Mouse (Mus musculus) lung, embryonic 14.5 days (tissue): ENCODE measurements at regions not wholly inside any gene's neighbourhood (a gene's known extent, or its start where the extent isn't known, plus 50 kb on each side); places are given as distances from the start of the nearest gene placed in this dataset.

Source experiments
- ATAC-seq: fragments of 200-750 bp; cut with Nextera tagmentation; 2 replicates; pipeline ENCODE4 v1.8.0; 2017; ENCODE audit warnings: mild to moderate bottlenecking, moderate TSS enrichment, moderate library complexity; ENCODE audit not compliant: insufficient read depth
- DNase-seq: peaks from one replicate; pipeline ENCODE4 v3.0.0-alpha.2; 2015
- H3K27ac ChIP-seq: fragments of 300-500 bp; sonication (generic); 2 replicates; pipeline ENCODE4 v1.5.1; 2014; ENCODE audit warnings: low read depth, mild to moderate bottlenecking, moderate library complexity
- H3K27me3 ChIP-seq: fragments of 300-500 bp; sonication (generic); 2 replicates; pipeline ENCODE4 v1.6.1; 2014; ENCODE audit warnings: low read length, control low read depth; ENCODE audit not compliant: insufficient read depth
- H3K36me3 ChIP-seq: fragments of 300-500 bp; sonication (generic); 2 replicates; pipeline ENCODE4 v1.6.1; 2014; ENCODE audit warnings: control low read depth; ENCODE audit not compliant: insufficient read depth
- H3K4me1 ChIP-seq: fragments of 300-500 bp; sonication (generic); 2 replicates; pipeline ENCODE4 v1.6.1; 2014; ENCODE audit warnings: antibody characterized with exemption, control low read depth; ENCODE audit not compliant: insufficient read depth
- H3K4me2 ChIP-seq: fragments of 300-500 bp; sonication (generic); 2 replicates; pipeline ENCODE4 v1.6.1; 2014; ENCODE audit warnings: mild to moderate bottlenecking
- H3K4me3 ChIP-seq: fragments of 300-500 bp; sonication (generic); 2 replicates; pipeline ENCODE4 v1.5.1; 2014; ENCODE audit warnings: low read depth, low read length
- H3K9ac ChIP-seq: fragments of 300-500 bp; sonication (generic); 2 replicates; pipeline ENCODE4 v1.6.1; 2014
- H3K9me3 ChIP-seq: fragments of 300-500 bp; sonication (generic); 2 replicates; pipeline ENCODE4 v1.6.1; 2016; ENCODE audit warnings: low read depth, low read length, control low read depth
- CTCF ChIP-seq: IDR thresholded peaks from 2 replicates; pipeline ENCODE4 v1.5.1; 2016; ENCODE audit warnings: antibody characterized with exemption, low read depth
- WGBS: fragments of 180-500 bp; shearing (Covaris S2); extraction: QIAGEN DNeasy Blood & Tissue Kit; methylation state at CpG from one replicate; pipeline ENCODE4 v1.1.7; 2014; 5-methylcytosine and 5-hydroxymethylcytosine counted together

DNA sequence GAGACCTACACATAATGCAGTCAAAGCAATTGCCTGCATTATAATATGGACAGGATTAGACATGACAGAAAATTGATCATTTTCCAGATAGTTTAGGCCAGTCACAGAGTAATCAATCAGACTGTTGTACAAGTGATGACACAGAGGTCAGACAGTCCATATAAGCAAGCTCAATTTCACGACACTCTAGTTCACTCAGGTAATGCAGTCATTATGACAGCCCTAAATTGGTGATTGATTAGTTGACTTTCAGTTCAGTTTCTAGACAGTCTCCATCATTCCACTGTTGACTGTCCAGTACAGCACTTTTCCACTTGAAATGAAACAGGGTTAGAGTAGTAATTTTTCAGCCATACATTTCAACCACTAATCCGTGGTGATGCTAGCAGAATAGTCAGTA lies 620.5 kb upstream of the B3galt2 start:
- DNase-seq (no peak), ATAC-seq (no peak)
- H3K36me3 ChIP-seq, result no peaks in the 10 kb centered on the region
- no peaks in the 10 kb centered on the region for H3K27me3 ChIP-seq
- no peak overlapping the region for H3K27ac ChIP-seq
- H3K4me3 ChIP-seq, result no peak overlapping the region
- no peak overlapping the region for H3K4me2 ChIP-seq
- no peaks in the 10 kb centered on the region for H3K4me1 ChIP-seq
- H3K9ac ChIP-seq, result no peak overlapping the region
- WGBS, result 52% methylated on average over 2 of the region's 2 CpGs
- TF ChIP-seq CTCF, result no peak
- H3K9me3 ChIP-seq, result no peaks in the 10 kb centered on the region

GRCm38 (mm10) chr1:143053161-143053560 lies 587.3 kb upstream of the B3galt2 start:
- H3K4me1 ChIP-seq, result no peaks in the 10 kb centered on the region
- H3K4me3 ChIP-seq, result no peak overlapping the region
- no peak for TF ChIP-seq CTCF
- no peaks in the 10 kb centered on the region for H3K9me3 ChIP-seq
- no peak overlapping the region for H3K4me2 ChIP-seq
- DNase-seq, result no peak
- no peaks in the 10 kb centered on the region for H3K27me3 ChIP-seq
- no peak overlapping the region for H3K9ac ChIP-seq
- WGBS, result 64% methylated on average over 2 of the region's 2 CpGs
- no peak overlapping the region for H3K27ac ChIP-seq
- no peak for ATAC-seq
- H3K36me3 ChIP-seq, result no peaks in the 10 kb centered on the region

DNA sequence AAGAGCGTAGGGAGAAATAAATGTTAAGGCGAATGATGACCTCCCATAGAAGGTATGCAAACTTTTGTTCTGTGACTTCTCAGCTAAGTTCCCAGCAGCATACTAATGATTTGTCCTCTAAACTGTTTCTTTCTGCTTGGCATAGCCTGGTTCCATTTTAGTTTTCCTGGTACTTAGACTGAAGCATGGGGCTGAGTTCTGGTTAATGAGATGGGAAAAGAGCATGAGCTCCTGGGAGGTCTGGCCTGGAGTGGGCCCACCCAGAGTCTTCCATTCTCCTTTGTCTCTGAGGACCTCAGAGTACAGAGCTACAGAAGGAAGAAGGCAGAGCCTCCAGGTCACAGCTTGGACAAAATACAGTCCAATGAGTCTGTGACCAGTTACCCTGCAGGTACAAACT lies 586.9 kb upstream of the B3galt2 start:
- Histone ChIP-seq H3K36me3 (no peaks in the 10 kb centered on the region), H3K27ac (no peak overlapping the region), H3K4me2 (no peak overlapping the region), H3K9ac (no peak overlapping the region), H3K4me1 (no peaks in the 10 kb centered on the region), H3K9me3 (no peaks in the 10 kb centered on the region), H3K4me3 (no peak overlapping the region), H3K27me3 (no peaks in the 10 kb centered on the region)
- no peak for TF ChIP-seq CTCF
- WGBS, result 90% methylated on average over 2 of the region's 2 CpGs
- DNase-seq (no peak), ATAC-seq (no peak)

- Histone ChIP-seq H3K4me2 (no peak overlapping the region), H3K9ac (no peak overlapping the region), H3K27me3 (no peaks in the 10 kb centered on the region), H3K27ac (no peak overlapping the region), H3K9me3 (no peaks in the 10 kb centered on the region), H3K4me3 (no peak overlapping the region), H3K36me3 (no peaks in the 10 kb centered on the region), H3K4me1 (no peaks in the 10 kb centered on the region)
- TF ChIP-seq CTCF, result no peak
- no peak for DNase-seq
- 63% methylated on average over 3 of the region's 3 CpGs for WGBS
- no peak for ATAC-seq
These were observed 585.9 kb upstream of the B3galt2 start for GRCm38 (mm10) chr1:143054451-143055024.

- Histone ChIP-seq H3K36me3 (no peaks in the 10 kb centered on the region), H3K27me3 (no peaks in the 10 kb centered on the region), H3K4me2 (no peak overlapping the region), H3K4me1 (no peaks in the 10 kb centered on the region), H3K9me3 (no peaks in the 10 kb centered on the region), H3K27ac (no peak overlapping the region), H3K9ac (no peak overlapping the region), H3K4me3 (no peak overlapping the region)
- 62% methylated on average over 4 of the region's 4 CpGs for WGBS
- DNase-seq, result no peak
- ATAC-seq, result no peak
- no peak for TF ChIP-seq CTCF
These were observed 579.5 kb upstream of the B3galt2 start for GRCm38 (mm10) chr1:143060698-143061576.

DNA sequence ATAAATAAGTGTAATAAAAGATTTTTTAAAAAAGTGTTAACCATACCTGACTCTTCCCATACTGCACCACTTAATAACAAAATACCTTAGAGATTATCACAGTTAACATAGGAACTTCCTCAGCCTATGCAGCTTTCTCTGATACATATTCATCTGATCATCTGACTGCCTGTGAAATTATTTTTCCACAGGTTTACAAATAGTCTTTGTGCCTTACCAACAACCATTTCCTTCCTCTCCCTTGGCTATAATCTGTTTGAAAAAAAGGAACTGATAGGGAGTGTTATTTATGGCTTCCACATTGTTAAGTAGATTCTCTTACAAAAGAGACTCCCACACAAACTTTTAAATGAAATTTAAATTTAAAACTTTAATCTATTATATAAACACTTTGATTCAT lies 575.0 kb upstream of the B3galt2 start:
- H3K9ac ChIP-seq, result no peak overlapping the region
- no peak for ATAC-seq
- H3K36me3 ChIP-seq, result no peaks in the 10 kb centered on the region
- no peak overlapping the region for H3K27ac ChIP-seq
- H3K27me3 ChIP-seq, result no peaks in the 10 kb centered on the region
- no peak for DNase-seq
- H3K4me3 ChIP-seq, result no peak overlapping the region
- no peak for TF ChIP-seq CTCF
- no peaks in the 10 kb centered on the region for H3K4me1 ChIP-seq
- no peak overlapping the region for H3K4me2 ChIP-seq
- no peaks in the 10 kb centered on the region for H3K9me3 ChIP-seq

DNA sequence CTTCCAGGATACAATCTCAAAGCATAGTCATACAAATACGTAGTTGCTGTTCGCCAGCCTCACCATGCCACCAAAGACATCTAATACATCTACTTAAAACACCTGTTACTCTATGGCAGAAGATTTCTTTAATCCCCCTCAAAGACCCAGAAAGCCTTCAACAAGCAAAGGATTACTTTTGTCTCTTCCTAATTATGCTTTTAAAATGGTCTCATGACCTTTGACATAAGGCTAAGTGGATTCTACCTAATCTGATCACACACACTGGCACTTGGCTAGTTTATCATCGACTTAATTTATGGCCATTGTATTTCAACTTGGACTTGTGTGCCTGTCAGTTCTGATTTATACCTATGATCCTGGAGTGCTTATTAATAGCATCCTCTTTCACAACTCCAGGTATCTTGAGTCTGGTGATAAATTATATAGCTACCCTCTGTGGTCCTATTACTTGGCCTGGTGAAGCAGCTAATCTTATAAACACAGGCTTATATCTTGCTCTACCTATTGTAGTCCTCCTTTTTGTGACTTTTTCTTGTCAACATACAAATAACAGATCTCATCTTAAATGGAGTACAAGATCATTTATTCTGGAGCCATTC lies 568.6 kb upstream of the B3galt2 start:
- H3K4me1 ChIP-seq, result no peaks in the 10 kb centered on the region
- no peaks in the 10 kb centered on the region for H3K27me3 ChIP-seq
- no peak overlapping the region for H3K27ac ChIP-seq
- H3K9ac ChIP-seq, result no peak overlapping the region
- H3K4me2 ChIP-seq, result no peak overlapping the region
- no peak for ATAC-seq
- no peak for TF ChIP-seq CTCF
- DNase-seq, result no peak
- H3K9me3 ChIP-seq, result no peaks in the 10 kb centered on the region
- no peaks in the 10 kb centered on the region for H3K36me3 ChIP-seq
- no peak overlapping the region for H3K4me3 ChIP-seq
- WGBS, result 84% methylated on average over 3 of the region's 3 CpGs
